Mouse (Mus musculus) cerebellum, adult 2 months (tissue): ENCODE data around the gene Sik2.

ENCODE experiments used
- CTCF ChIP-seq: fragments of 200-500 bp; IDR thresholded peaks from 2 replicates; pipeline ENCODE4 v1.5.1; 2011; ENCODE audit warnings: low read depth, mild to moderate bottlenecking, control low read depth, low read length, moderate library complexity, borderline replicate concordance; ENCODE audit not compliant: insufficient read depth
- POLR2A ChIP-seq: fragments of 200-500 bp; IDR thresholded peaks from 2 replicates; pipeline ENCODE4 v1.6.1; 2011; ENCODE audit warnings: low read length, control low read depth, borderline replicate concordance; ENCODE audit not compliant: insufficient read depth

DNA sequence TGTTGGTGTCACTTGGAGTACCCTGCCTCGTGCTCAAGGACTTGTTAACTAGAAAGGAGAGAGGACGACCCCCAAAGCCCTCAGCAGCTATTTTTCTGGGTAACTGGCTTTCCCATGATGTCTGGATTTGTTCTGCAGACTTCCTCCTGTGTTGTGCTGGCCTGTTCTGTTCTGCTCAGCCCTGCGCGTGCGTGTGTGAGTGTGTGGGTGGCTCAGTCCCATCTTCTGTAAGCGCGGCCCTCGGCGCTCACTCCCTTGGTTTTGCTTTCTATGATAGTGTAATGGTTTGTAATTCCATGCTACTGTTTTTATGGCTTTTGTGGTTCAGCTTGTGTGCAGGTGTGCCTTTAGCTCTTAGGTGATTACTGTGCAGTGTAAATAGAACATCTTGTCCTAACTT, 135.7 kb downstream of the Sik2 start:
- TF ChIP-seq CTCF (no peak), POLR2A (no peak)
